Mouse (Mus musculus) myocyte (in vitro differentiated cells): ENCODE results near the gene Xylb.

Source experiments
- MYOG ChIP-seq, 3 experiments: IDR thresholded peaks; one replicate each; pipeline ENCODE4 v1.6.1; 2011; ENCODE audit warnings: control low read depth in 2 of 3, low read depth in 2 of 3, mild to moderate bottlenecking in 2 of 3; ENCODE audit not compliant: insufficient read length in 2 of 3, control insufficient read depth in 1 of 3, insufficient read depth in 1 of 3
- POLR2A ChIP-seq: IDR thresholded peaks from one replicate; pipeline ENCODE4 v1.6.1; 2011; ENCODE audit warnings: low read depth, mild to moderate bottlenecking, control low read depth, moderate library complexity; ENCODE audit not compliant: insufficient read length
- USF1 ChIP-seq: IDR thresholded peaks from one replicate; pipeline ENCODE4 v1.6.1; 2011; ENCODE audit warnings: low read depth, mild to moderate bottlenecking, control low read depth, moderate library complexity

DNA sequence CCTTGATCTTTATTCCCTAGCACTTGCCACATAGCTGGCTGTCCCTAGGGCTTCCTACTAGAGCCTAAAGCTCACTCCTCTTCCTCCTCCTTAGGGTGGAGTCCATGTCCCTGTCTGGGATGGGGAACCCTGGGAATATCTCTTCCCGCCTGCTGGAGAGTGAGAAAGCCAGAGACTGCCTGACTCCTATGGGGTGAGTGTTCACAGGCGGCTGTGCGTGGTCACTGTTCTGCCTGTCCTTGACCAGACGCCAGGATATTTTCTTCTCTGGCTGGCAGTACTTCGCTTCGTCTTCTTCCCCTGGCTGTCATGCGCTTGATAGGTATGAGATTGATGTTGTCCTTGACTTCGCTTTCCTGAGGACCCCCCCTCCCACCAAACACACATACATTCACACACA lies 10.8 kb upstream of the Xylb start:
- TF ChIP-seq MYOG (IDR thresholded peaks at IDR 0.05; ENCODE audit: control insufficient read depth in 1 of 3, insufficient read depth in 1 of 3, insufficient read length in 2 of 3, low read depth in 2 of 3), result no peak
- TF ChIP-seq USF1, result no peak
- no peak for TF ChIP-seq POLR2A
